Comparison of ENCODE assay signal across 13 mouse cellular contexts in the genomic region with DNA sequence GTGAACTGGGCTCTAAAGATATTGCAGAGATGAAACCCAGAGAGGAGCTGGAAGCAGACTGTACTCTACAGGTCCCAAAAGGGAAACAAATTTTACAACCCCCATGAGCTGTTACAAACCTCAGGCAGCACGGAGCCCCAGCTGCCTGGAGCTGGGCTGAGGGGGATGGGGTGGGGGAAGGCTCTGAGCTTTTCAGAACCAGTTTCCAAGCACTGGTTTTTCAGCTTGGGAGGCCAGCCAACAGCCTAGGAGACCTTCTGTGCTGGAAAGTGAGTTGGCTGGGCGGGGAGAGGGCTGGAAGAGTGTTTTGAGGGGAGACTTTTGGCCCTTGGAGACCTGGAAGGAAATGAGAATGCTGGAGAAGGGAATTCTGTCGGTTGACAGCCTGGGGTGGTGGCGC. TPM values are rescaled to one million over a fixed set of nuclear protein-coding genes. Genes with fewer than 3 reads are reported as not detected.
DNase-seq lines count a peak whose midpoint lies in the region; ATAC-seq and TF ChIP-seq lines count a peak whose summit lies in the region.
"Had no signal": no experiment of that assay in that cellular context is flagged by ENCODE, and none has a peak within 500 bp of the region (broad histone marks: within the 10 kb centered on the region; RNA-seq: fewer than 3 reads in every experiment).

No protein-coding gene starts in this region.

- no peaks in the 10 kb centered on the region for H3K9me3 ChIP-seq in lung, embryonic 14.5 days (ENCODE audit: low read depth, low read length)
- no peaks in the 10 kb centered on the region for H3K9me3 ChIP-seq in limb, embryonic 15.5 days
- H3K9me3 ChIP-seq in midbrain, embryonic 11.5 days (ENCODE audit: control insufficient read depth, low read length) = no peaks in the 10 kb centered on the region

- no peaks in the 10 kb centered on the region for H3K4me1 ChIP-seq in lung, embryonic 14.5 days (ENCODE audit: insufficient read depth)
- peaks cover 11% of the 10 kb centered on the region for H3K4me1 ChIP-seq in limb, embryonic 15.5 days
- H3K4me1 ChIP-seq in midbrain, embryonic 11.5 days (ENCODE audit: control insufficient read depth, insufficient read depth, low read length) = no peaks in the 10 kb centered on the region

- no peak overlapping the region for H3K9ac ChIP-seq in lung, embryonic 14.5 days
- no peak overlapping the region for H3K9ac ChIP-seq in limb, embryonic 15.5 days
- H3K9ac ChIP-seq in midbrain, embryonic 11.5 days (ENCODE audit: low read length) = no peak overlapping the region

- no peak for TF ChIP-seq CTCF in lung, embryonic 14.5 days (IDR thresholded peaks at IDR 0.05; ENCODE audit: low read depth)

- H3K27ac ChIP-seq in lung, embryonic 14.5 days (ENCODE audit: low read depth) = no peak overlapping the region; the same call in 1 of the 2 replicates
- H3K27ac ChIP-seq in limb, embryonic 15.5 days = peak overlapping the region; percentile 70
- H3K27ac ChIP-seq in midbrain, embryonic 11.5 days (ENCODE audit: low read depth, low read length) = no peak overlapping the region
- H3K27ac ChIP-seq: left cerebral cortex, adult 2 months had no signal

- no peaks in the 10 kb centered on the region for H3K36me3 ChIP-seq in lung, embryonic 14.5 days (ENCODE audit: insufficient read depth)
- no peaks in the 10 kb centered on the region for H3K36me3 ChIP-seq in limb, embryonic 15.5 days
- no peaks in the 10 kb centered on the region for H3K36me3 ChIP-seq in midbrain, embryonic 11.5 days (ENCODE audit: control insufficient read depth, insufficient read depth, low read length)

- peak; percentile 51 for DNase-seq in lung, embryonic 14.5 days
- no peak for DNase-seq in lung, postnatal 36 days
- peak; percentile 20 to 59 for DNase-seq in gastrocnemius, postnatal 36 days
- DNase-seq in heart, postnatal 4 days = peak; percentile 67
- DNase-seq in midbrain, embryonic 11.5 days (ENCODE audit: low spot score, missing footprints) = no peak
- DNase-seq in adrenal gland, postnatal 14 days = no peak
- DNase-seq: adrenal gland, adult 2 months; cerebellum, postnatal 36 days had no signal

- H3K4me2 ChIP-seq in lung, embryonic 14.5 days = no peak overlapping the region
- H3K4me2 ChIP-seq in limb, embryonic 15.5 days = no peak overlapping the region
- H3K4me2 ChIP-seq in midbrain, embryonic 11.5 days = no peak overlapping the region

- no peak for ATAC-seq in lung, embryonic 14.5 days (ENCODE audit: insufficient read depth)
- ATAC-seq in limb, embryonic 15.5 days (ENCODE audit: insufficient number of reproducible peaks, low FRiP score, low TSS enrichment, low read depth) = 0 out of 2 replicates have a peak, but pooled peaks have one; percentile 53
- ATAC-seq in midbrain, embryonic 11.5 days (ENCODE audit: low FRiP score) = no peak

- H3K4me3 ChIP-seq in lung, embryonic 14.5 days (ENCODE audit: low read depth, low read length) = no peak overlapping the region
- no peak overlapping the region for H3K4me3 ChIP-seq in limb, embryonic 15.5 days
- H3K4me3 ChIP-seq in midbrain, embryonic 11.5 days (ENCODE audit: low read depth, low read length) = no peak overlapping the region
- H3K4me3 ChIP-seq: left cerebral cortex, adult 2 months had no signal

- intact Hi-C loops in gastrocnemius, postnatal 36 days (cut with DNase I) = no loop called here

- H3K27me3 ChIP-seq in lung, embryonic 14.5 days (ENCODE audit: insufficient read depth, low read length) = peaks cover 3% of the 10 kb centered on the region; the same call in 1 of the 2 replicates
- H3K27me3 ChIP-seq in limb, embryonic 15.5 days = peaks cover 2% of the 10 kb centered on the region; the same call in 1 of the 2 replicates
- no peaks in the 10 kb centered on the region for H3K27me3 ChIP-seq in midbrain, embryonic 11.5 days (ENCODE audit: control insufficient read depth, insufficient read depth, low read length)

- WGBS in lung, embryonic 14.5 days = 40% methylated on average over 4 of the region's 4 CpGs
- WGBS in limb, embryonic 15.5 days = 41% methylated on average over 4 of the region's 4 CpGs
- 59% methylated on average over 4 of the region's 4 CpGs for WGBS in midbrain, embryonic 11.5 days

RNA-seq across cellular contexts. Expression of a gene that starts 10.8 kb away (rescaled TPM):
- 54.3 and 58.4 TPM in 2 replicates for polyA plus RNA-seq in lung, embryonic 14.5 days (2014; fragmentation: Nextera tagmentation; extraction: Ambion mirVana)
- 1 to 10 TPM; 8.6 to 9.9 TPM for total RNA-seq in gastrocnemius, postnatal 36 days (2021)
- 10 to 100 TPM; 25.1 to 26.0 TPM for total RNA-seq in heart, postnatal 4 days (2021)
- 46.5 and 46.7 TPM in 2 replicates for polyA plus RNA-seq in limb, embryonic 15.5 days (2015; fragmentation: Nextera tagmentation; extraction: Ambion mirVana)
- 54.8 and 57.4 TPM in 2 replicates for polyA plus RNA-seq in midbrain, embryonic 11.5 days (2014; fragmentation: Nextera tagmentation; extraction: Ambion mirVana)
- total RNA-seq in adrenal gland, postnatal 14 days (2021) = 22.3 and 26.2 TPM in 2 replicates

RNA-seq across cellular contexts. Expression of a gene that starts 14.7 kb away (rescaled TPM):
- polyA plus RNA-seq in lung, embryonic 14.5 days (2014; fragmentation: Nextera tagmentation; extraction: Ambion mirVana) = 0.18 and 0.24 TPM in 2 replicates
- under 1 TPM; 0.02 to 0.03 TPM for total RNA-seq in gastrocnemius, postnatal 36 days (2021)
- under 1 TPM; 0.05 to 0.07 TPM for total RNA-seq in heart, postnatal 4 days (2021)
- 0.10 and 0.13 TPM in 2 replicates for polyA plus RNA-seq in limb, embryonic 15.5 days (2015; fragmentation: Nextera tagmentation; extraction: Ambion mirVana)
- 0.03 TPM in 2 replicates for polyA plus RNA-seq in midbrain, embryonic 11.5 days (2014; fragmentation: Nextera tagmentation; extraction: Ambion mirVana)
- not detected in 2 replicates for total RNA-seq in adrenal gland, postnatal 14 days (2021)
- total RNA-seq: adrenal gland, adult 2 months had no signal

RNA-seq across cellular contexts. Expression of a gene that starts 26.8 kb away (rescaled TPM):
- polyA plus RNA-seq in lung, embryonic 14.5 days (2014; fragmentation: Nextera tagmentation; extraction: Ambion mirVana) = 11.1 and 11.6 TPM in 2 replicates
- 10 to 100 TPM; 17.4 to 23.4 TPM for total RNA-seq in gastrocnemius, postnatal 36 days (2021)
- total RNA-seq in heart, postnatal 4 days (2021) = 10 to 100 TPM; 30.5 to 32.4 TPM
- polyA plus RNA-seq in limb, embryonic 15.5 days (2015; fragmentation: Nextera tagmentation; extraction: Ambion mirVana) = 10.3 and 12.0 TPM in 2 replicates
- polyA plus RNA-seq in midbrain, embryonic 11.5 days (2014; fragmentation: Nextera tagmentation; extraction: Ambion mirVana) = 10.5 and 10.6 TPM in 2 replicates
- total RNA-seq in adrenal gland, postnatal 14 days (2021) = 30.5 and 36.6 TPM in 2 replicates

RNA-seq across cellular contexts. Expression of a gene that starts 41.5 kb away (rescaled TPM):
- polyA plus RNA-seq in lung, embryonic 14.5 days (2014; fragmentation: Nextera tagmentation; extraction: Ambion mirVana) = 0.37 and 0.38 TPM in 2 replicates
- not detected for total RNA-seq in gastrocnemius, postnatal 36 days (2021)
- total RNA-seq in heart, postnatal 4 days (2021) = not detected
- polyA plus RNA-seq in limb, embryonic 15.5 days (2015; fragmentation: Nextera tagmentation; extraction: Ambion mirVana) = 0.26 TPM in 1 of 2 replicates, not detected in the other
- 0.72 and 1.4 TPM in 2 replicates for polyA plus RNA-seq in midbrain, embryonic 11.5 days (2014; fragmentation: Nextera tagmentation; extraction: Ambion mirVana)
- total RNA-seq in adrenal gland, postnatal 14 days (2021) = not detected in 2 replicates
- total RNA-seq: adrenal gland, adult 2 months; left cerebral cortex, adult 2 months; megakaryocyte-erythroid progenitor cell, adult 5-6 weeks had no signal
- polyA plus RNA-seq: adrenal gland, adult 2 months; heart, postnatal 0 days; neural tube, embryonic 14.5 days had no signal

RNA-seq across cellular contexts. Expression of a gene that starts 41.8 kb away (rescaled TPM):
- 411 and 440 TPM in 2 replicates for polyA plus RNA-seq in lung, embryonic 14.5 days (2014; fragmentation: Nextera tagmentation; extraction: Ambion mirVana)
- total RNA-seq in gastrocnemius, postnatal 36 days (2021) = 100 to 1,000 TPM; 107 to 129 TPM
- 100 to 1,000 TPM; 560 to 578 TPM for total RNA-seq in heart, postnatal 4 days (2021)
- 350 and 394 TPM in 2 replicates for polyA plus RNA-seq in limb, embryonic 15.5 days (2015; fragmentation: Nextera tagmentation; extraction: Ambion mirVana)
- 432 and 501 TPM in 2 replicates for polyA plus RNA-seq in midbrain, embryonic 11.5 days (2014; fragmentation: Nextera tagmentation; extraction: Ambion mirVana)
- 574 and 611 TPM in 2 replicates for total RNA-seq in adrenal gland, postnatal 14 days (2021)

Comparison
In these comparisons a context has a peak if more than half of its experiments do, and no peak if none do; other contexts are left out.
1. DNase-seq: peak in lung, embryonic 14.5 days (single experiment), gastrocnemius, postnatal 36 days (2 of 2) and heart, postnatal 4 days (single experiment); none in lung, postnatal 36 days (single experiment), midbrain, embryonic 11.5 days (single experiment) and adrenal gland, postnatal 14 days (single experiment).